Mouse (Mus musculus): ENCODE measurements around the gene Lmod3.

DNA sequence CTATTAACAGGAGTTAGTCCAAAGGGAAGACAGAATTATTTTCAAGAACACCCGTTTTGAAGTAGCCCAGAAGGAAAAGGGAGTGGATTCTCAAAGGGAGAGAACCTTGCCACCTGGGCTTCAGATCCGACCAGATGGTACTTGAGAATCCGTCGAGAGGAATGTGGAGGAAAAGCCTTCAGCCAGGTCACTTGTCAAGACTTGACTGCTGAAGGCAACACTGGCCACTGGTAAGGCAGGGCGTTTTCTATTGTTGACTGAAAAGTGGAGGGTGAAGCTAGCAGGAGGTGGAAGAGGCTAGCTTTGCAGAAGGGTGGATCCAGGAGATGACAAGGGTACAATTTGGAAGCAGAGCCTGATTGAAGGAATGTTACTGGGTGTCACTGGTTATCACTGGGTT, 40.3 kb upstream of the Lmod3 start:
- TF ChIP-seq CTCF (IDR thresholded peaks at IDR 0.05; ENCODE audit: low read depth, low read length) (no peak), POLR2A (IDR thresholded peaks at IDR 0.05; ENCODE audit: borderline replicate concordance, low read depth, low read length) (no peak)

Measured in bone marrow macrophage, adult 2 months (primary cell).